Mouse (Mus musculus): ENCODE measurements around the gene Midn.

DNA sequence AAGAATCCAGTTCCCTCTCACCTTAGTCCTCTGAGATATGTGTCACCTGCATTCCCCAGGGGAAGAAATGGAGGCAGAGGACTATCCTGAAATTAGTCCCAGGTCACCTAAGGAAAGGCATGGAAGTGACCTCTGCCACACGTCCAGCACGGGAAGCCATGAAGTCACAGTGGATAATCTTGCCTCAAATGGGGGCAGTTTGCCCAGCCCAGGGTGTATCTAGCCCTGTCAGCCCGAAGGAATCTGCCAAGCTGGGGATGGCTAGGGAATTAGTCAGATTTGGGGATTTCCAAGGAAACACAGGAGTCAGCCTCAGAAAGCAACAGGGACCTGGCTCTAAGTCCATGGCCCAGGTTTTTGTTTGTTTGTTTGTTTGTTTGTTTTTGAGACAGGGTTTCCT, 43.9 kb upstream of the Midn start:
- TF ChIP-seq CTCF (IDR thresholded peaks at IDR 0.05 in 2 of 3, conservative IDR thresholded peaks at IDR 0.05 in 1 of 3; ENCODE audit: control insufficient read depth in 1 of 3, insufficient read depth in 1 of 3, low read depth in 2 of 3, low read length in 3 of 3, poor library complexity in 1 of 3, severe bottlenecking in 1 of 3) (no peak), GATA1 (IDR thresholded peaks at IDR 0.05; ENCODE audit: low read depth, low read length) (no peak), ZMIZ1 (IDR thresholded peaks at IDR 0.05; ENCODE audit: low read depth, low read length) (no peak), POLR2A (IDR thresholded peaks at IDR 0.05; ENCODE audit: control insufficient read depth in 1 of 2, insufficient read depth in 1 of 2, low read depth in 1 of 2, low read length in 2 of 2, poor library complexity in 1 of 2) (no peak), ZKSCAN1 (IDR thresholded peaks at IDR 0.05; ENCODE audit: low read depth, low read length) (no peak), RCOR1 (IDR thresholded peaks at IDR 0.05; ENCODE audit: low read depth, low read length) (no peak), CHD1 (IDR thresholded peaks at IDR 0.05; ENCODE audit: low read depth, low read length) (no peak), POLR2AphosphoS5 (IDR thresholded peaks at IDR 0.05; ENCODE audit: borderline replicate concordance, low read depth, low read length) (no peak), MAX (IDR thresholded peaks at IDR 0.05; ENCODE audit: low read length) (no peak), NRF1 (IDR thresholded peaks at IDR 0.05; ENCODE audit: insufficient read depth, low read depth, low read length, poor library complexity, severe bottlenecking) (no peak), MXI1 (IDR thresholded peaks at IDR 0.05; ENCODE audit: low read depth, low read length) (no peak)

Measured in MEL (cell line).